Mouse (Mus musculus): ENCODE results near the gene Trappc3.

GRCm38 (mm10) chr4:126239862-126240475, 22.2 kb upstream of the Trappc3 start:
- no peak for TF ChIP-seq CTCF (IDR thresholded peaks at IDR 0.05; ENCODE audit: control insufficient read depth, insufficient read depth, insufficient replicate concordance, low read depth, low read length)
- TF ChIP-seq POLR2A (IDR thresholded peaks at IDR 0.05; ENCODE audit: control insufficient read depth, low read depth, low read length): no peak
